Mouse (Mus musculus): Measurements from ENCODE around the gene Slc17a9. TPM values are rescaled to one million over a fixed set of nuclear protein-coding genes. Genes with fewer than 3 reads are reported as not detected.

Slc17a9 gene
- polyA plus RNA-seq, 1 experiment from 2014 or later = 1.5 TPM

DNA sequence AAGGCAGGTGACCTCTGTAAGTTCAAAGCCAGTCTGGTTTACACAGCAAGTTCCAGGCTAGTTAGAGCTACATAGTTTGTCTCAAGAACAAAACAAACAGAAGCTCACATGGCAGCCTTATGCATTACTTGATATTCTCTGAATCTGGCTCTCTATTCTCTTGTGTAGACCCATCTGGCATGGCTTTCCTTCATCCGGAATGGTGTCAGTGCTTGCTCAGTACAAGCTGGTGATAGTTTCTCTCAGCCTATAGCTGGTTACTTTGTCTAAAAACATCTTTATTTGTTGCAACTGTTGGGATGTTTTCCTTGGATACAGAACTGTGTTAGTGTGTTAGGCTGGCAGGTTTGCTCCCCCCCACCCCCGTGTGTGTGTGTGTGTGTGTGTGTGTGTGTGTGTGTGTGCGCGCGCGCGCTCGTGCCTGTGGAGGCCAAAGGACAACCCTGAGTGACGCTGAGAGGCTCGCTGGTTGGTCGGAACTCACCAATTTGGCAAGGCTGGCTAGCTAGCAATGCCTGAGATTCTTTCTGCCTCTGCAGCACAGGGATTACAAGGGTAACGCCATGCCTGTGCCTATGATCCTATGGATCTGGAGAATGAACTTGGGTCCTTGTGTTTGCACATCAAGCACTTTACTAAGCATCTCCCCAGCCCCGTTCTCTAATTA is 62.6 kb downstream of the Slc17a9 start:
- H3K9me3 ChIP-seq (ENCODE audit: control insufficient read depth, low read length) = no peaks in the 10 kb centered on the region
- ATAC-seq (ENCODE audit: low read depth) = no peak
- no peak overlapping the region for H3K4me2 ChIP-seq (ENCODE audit: low read depth, low read length)
- 64% methylated on average over 13 of the region's 13 CpGs for WGBS
- H3K4me1 ChIP-seq (replicated peaks; ENCODE audit: control insufficient read depth, insufficient read depth, low read length) = no peaks in the 10 kb centered on the region
- H3K36me3 ChIP-seq (ENCODE audit: control insufficient read depth, insufficient read depth, low read length) = no peaks in the 10 kb centered on the region
- no peak overlapping the region for H3K9ac ChIP-seq (ENCODE audit: low read length)
- H3K4me3 ChIP-seq (ENCODE audit: low read length) = no peak overlapping the region
- H3K27ac ChIP-seq (ENCODE audit: low read length) = no peak overlapping the region
- peaks cover 9% of the 10 kb centered on the region for H3K27me3 ChIP-seq (ENCODE audit: control insufficient read depth, insufficient read depth, low read depth, low read length)

DNA sequence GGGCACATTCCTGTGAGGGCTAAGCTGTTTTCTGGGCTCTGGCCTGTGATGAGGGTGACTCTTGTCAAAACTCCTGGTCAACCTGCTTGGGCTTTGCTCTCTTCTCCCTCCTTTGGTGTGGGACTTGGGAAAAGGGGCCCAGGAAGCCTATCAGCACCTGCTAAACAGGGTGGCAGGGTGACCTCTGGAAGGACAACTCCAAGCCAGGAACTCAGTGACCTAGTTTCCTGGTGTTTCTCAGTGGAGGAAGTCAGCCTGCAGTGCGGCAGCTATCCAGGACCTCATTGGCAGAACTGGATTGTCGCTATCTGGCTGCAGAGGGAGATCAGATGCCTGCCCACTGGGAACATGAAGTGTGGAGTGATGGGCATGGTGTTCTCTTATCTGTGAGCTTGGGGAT is 63.3 kb downstream of the Slc17a9 start:
- Histone ChIP-seq H3K27me3 (ENCODE audit: control insufficient read depth, insufficient read depth, low read depth, low read length) (peaks cover 9% of the 10 kb centered on the region), H3K4me1 (replicated peaks; ENCODE audit: control insufficient read depth, insufficient read depth, low read length) (no peaks in the 10 kb centered on the region), H3K4me3 (ENCODE audit: low read length) (no peak overlapping the region), H3K27ac (ENCODE audit: low read length) (no peak overlapping the region), H3K4me2 (ENCODE audit: low read depth, low read length) (no peak overlapping the region), H3K36me3 (ENCODE audit: control insufficient read depth, insufficient read depth, low read length) (no peaks in the 10 kb centered on the region), H3K9ac (ENCODE audit: low read length) (no peak overlapping the region), H3K9me3 (ENCODE audit: control insufficient read depth, low read length) (no peaks in the 10 kb centered on the region)
- ATAC-seq (ENCODE audit: low read depth) = no peak
- 12% methylated on average over 2 of the region's 2 CpGs for WGBS

DNA sequence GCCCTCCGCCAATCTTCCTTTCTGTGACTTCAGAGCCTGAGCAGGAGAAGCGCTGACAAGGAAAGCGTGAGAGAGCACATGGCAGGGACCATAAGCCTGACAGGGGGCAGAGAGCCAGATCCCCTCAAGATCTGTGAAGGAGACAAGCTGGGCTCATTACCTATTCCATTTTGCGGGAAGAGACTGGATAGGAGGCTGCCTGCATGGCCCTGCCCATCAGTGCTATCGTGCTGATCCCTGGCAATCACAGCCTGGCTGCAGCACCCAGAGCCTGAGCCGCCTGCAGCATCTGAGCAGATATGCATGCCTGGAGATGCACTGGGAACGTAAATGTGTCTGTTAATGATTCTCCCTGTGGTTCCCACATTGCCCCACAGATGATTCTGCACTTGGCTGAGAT is 63.8 kb downstream of the Slc17a9 start:
- no peaks in the 10 kb centered on the region for H3K36me3 ChIP-seq (ENCODE audit: control insufficient read depth, insufficient read depth, low read length)
- no peak overlapping the region for H3K4me3 ChIP-seq (ENCODE audit: low read length)
- no peak overlapping the region for H3K4me2 ChIP-seq (ENCODE audit: low read depth, low read length)
- peaks cover 9% of the 10 kb centered on the region for H3K27me3 ChIP-seq (ENCODE audit: control insufficient read depth, insufficient read depth, low read depth, low read length)
- H3K9me3 ChIP-seq (ENCODE audit: control insufficient read depth, low read length) = no peaks in the 10 kb centered on the region
- no peaks in the 10 kb centered on the region for H3K4me1 ChIP-seq (replicated peaks; ENCODE audit: control insufficient read depth, insufficient read depth, low read length)
- 10% methylated on average over 6 of the region's 7 CpGs for WGBS
- H3K9ac ChIP-seq (ENCODE audit: low read length) = no peak overlapping the region
- no peak overlapping the region for H3K27ac ChIP-seq (ENCODE audit: low read length)
- ATAC-seq (ENCODE audit: low read depth) = no peak

DNA sequence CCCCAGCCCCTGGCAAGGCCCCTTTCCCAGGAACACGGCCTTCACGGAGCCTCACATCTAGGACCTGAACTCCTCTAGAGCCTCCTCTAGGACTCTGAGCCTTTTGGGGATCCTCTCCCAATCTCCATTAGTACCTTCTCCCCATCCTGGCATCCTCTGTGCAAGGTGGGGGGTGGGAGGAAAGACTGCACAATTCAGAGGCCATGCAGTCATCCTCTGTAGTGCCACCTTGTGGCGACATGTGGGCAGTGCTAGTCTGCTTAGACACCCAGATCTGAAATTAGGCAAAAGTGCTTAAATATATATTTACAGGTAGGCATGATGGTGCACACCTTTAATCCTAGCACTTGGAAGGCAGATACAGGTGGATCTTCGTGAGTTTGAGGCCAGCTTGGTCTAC is 66.6 kb downstream of the Slc17a9 start:
- Histone ChIP-seq H3K4me1 (replicated peaks; ENCODE audit: control insufficient read depth, insufficient read depth, low read length) (no peaks in the 10 kb centered on the region), H3K27me3 (ENCODE audit: control insufficient read depth, insufficient read depth, low read depth, low read length) (peaks cover 9% of the 10 kb centered on the region), H3K9me3 (ENCODE audit: control insufficient read depth, low read length) (no peaks in the 10 kb centered on the region), H3K4me3 (ENCODE audit: low read length) (no peak overlapping the region), H3K36me3 (ENCODE audit: control insufficient read depth, insufficient read depth, low read length) (no peaks in the 10 kb centered on the region), H3K27ac (ENCODE audit: low read length) (no peak overlapping the region), H3K9ac (ENCODE audit: low read length) (no peak overlapping the region), H3K4me2 (ENCODE audit: low read depth, low read length) (no peak overlapping the region)
- no peak for ATAC-seq (ENCODE audit: low read depth)
- 45% methylated on average over 4 of the region's 4 CpGs for WGBS

Other genes starting within 250 kb of the Slc17a9 start
- 0.43 and 0.98 TPM in 2 replicates for gene Ntsr1, start 225.3 kb upstream of the Slc17a9 start, polyA plus RNA-seq (2015; fragmentation: Nextera tagmentation; extraction: Ambion mirVana)
- gene Mrgbp, start 144.0 kb upstream of the Slc17a9 start, polyA plus RNA-seq (2015; fragmentation: Nextera tagmentation; extraction: Ambion mirVana) = 27.4 and 28.7 TPM in 2 replicates
- gene Ogfr, start 136.0 kb upstream of the Slc17a9 start, polyA plus RNA-seq (2015; fragmentation: Nextera tagmentation; extraction: Ambion mirVana) = 46.9 and 51.8 TPM in 2 replicates
- gene Col9a3, start 127.5 kb upstream of the Slc17a9 start, polyA plus RNA-seq (2015; fragmentation: Nextera tagmentation; extraction: Ambion mirVana) = 36.9 and 38.3 TPM in 2 replicates
- gene Tcfl5, start 82.6 kb upstream of the Slc17a9 start, polyA plus RNA-seq (2015; fragmentation: Nextera tagmentation; extraction: Ambion mirVana) = 0.15 TPM in 1 of 2 replicates, not detected in the other
- 27.6 and 28.2 TPM in 2 replicates for gene Dido1, start 15.3 kb upstream of the Slc17a9 start, polyA plus RNA-seq (2015; fragmentation: Nextera tagmentation; extraction: Ambion mirVana)
- 49.4 and 50.9 TPM in 2 replicates for gene Gid8, start 15.1 kb upstream of the Slc17a9 start, polyA plus RNA-seq (2015; fragmentation: Nextera tagmentation; extraction: Ambion mirVana)
- not detected in 2 replicates for gene Bhlhe23, start 51.6 kb downstream of the Slc17a9 start, polyA plus RNA-seq (2015; fragmentation: Nextera tagmentation; extraction: Ambion mirVana)
- 13.4 and 14.9 TPM in 2 replicates for gene Ythdf1, start 195.7 kb downstream of the Slc17a9 start, polyA plus RNA-seq (2015; fragmentation: Nextera tagmentation; extraction: Ambion mirVana)
- 0.14 TPM in 1 of 2 replicates, not detected in the other for gene Birc7, start 203.8 kb downstream of the Slc17a9 start, polyA plus RNA-seq (2015; fragmentation: Nextera tagmentation; extraction: Ambion mirVana)
- 98.4 and 106 TPM in 2 replicates for gene Nkain4, start 229.4 kb downstream of the Slc17a9 start, polyA plus RNA-seq (2015; fragmentation: Nextera tagmentation; extraction: Ambion mirVana)
- 96.2 and 98.6 TPM in 2 replicates for gene Arfgap1, start 242.0 kb downstream of the Slc17a9 start, polyA plus RNA-seq (2015; fragmentation: Nextera tagmentation; extraction: Ambion mirVana)

All from lung, embryonic 16.5 days (tissue).